Comparison of ENCODE assay signal across 10 mouse cellular contexts in the genomic region with DNA sequence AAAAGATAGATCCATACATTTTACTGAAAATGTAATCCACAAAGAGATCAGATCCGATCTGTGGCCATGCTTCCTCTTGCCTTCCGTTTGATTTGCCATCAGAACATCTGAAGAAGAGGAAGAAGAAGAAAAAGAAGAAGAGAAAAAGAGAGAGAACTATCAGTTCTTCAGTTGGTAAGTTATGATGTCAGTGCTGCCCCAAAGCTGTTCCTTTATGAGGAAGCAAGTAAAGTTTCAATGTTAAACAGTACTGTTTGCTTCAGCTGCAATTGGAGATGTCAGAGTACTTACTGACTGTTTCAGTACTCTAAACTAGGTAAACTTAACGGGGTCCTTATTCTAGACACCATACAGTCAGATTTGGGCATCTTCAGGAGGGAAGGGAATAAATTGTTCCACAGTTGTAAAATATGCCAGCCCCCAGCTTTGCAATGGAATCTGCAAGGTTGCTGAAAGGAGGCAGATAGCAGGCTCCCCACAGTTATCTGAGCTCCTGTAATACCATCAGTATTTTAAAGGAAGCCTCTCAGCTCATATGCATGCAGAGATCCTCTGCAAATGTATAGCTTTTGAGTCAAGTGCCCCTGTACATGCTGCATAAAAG. TPM values are rescaled to one million over a fixed set of nuclear protein-coding genes. Genes with fewer than 3 reads are reported as not detected.
DNase-seq lines count a peak whose midpoint lies in the region; ATAC-seq lines count a peak whose summit lies in the region.
"Had no signal": no experiment of that assay in that cellular context is flagged by ENCODE, and none has a peak within 500 bp of the region (broad histone marks: within the 10 kb centered on the region; RNA-seq: fewer than 3 reads in every experiment).

No protein-coding gene starts in this region.

- H3K9me3 ChIP-seq in hindbrain, embryonic 16.5 days (ENCODE audit: control insufficient read depth, low read length) = no peaks in the 10 kb centered on the region

- H3K4me1 ChIP-seq in hindbrain, embryonic 16.5 days (ENCODE audit: control insufficient read depth, insufficient read depth, low read depth, low read length) = peaks cover 9% of the 10 kb centered on the region

- peak overlapping the region; percentile 84 for H3K4me2 ChIP-seq in hindbrain, embryonic 16.5 days (ENCODE audit: low read length)

- no peaks in the 10 kb centered on the region for H3K36me3 ChIP-seq in hindbrain, embryonic 16.5 days (ENCODE audit: control insufficient read depth, insufficient read depth, low read length)

- no peaks in the 10 kb centered on the region for H3K27me3 ChIP-seq in hindbrain, embryonic 16.5 days (replicated peaks; ENCODE audit: control insufficient read depth, insufficient read depth, low read length)

- peak overlapping the region; percentile 96 for H3K9ac ChIP-seq in hindbrain, embryonic 16.5 days (ENCODE audit: low read depth, low read length)

- H3K27ac ChIP-seq in hindbrain, embryonic 16.5 days (ENCODE audit: low read depth, low read length) = peak overlapping the region; percentile 99

- DNase-seq in frontal cortex, postnatal 25 days (ENCODE audit: low spot score in 2 of 2) = no peak
- peak; percentile 8 for DNase-seq in right cerebral cortex, adult 18-20 months
- no peak for DNase-seq in right cerebral cortex, postnatal 14 days
- peak; percentile 11 for DNase-seq in retina, postnatal 1 day
- no peak for DNase-seq in urinary bladder, postnatal 25 days (ENCODE audit: low spot score)
- DNase-seq in kidney, adult 18-20 months = no peak
- DNase-seq: kidney, adult 2 months; lung, adult 2 months had no signal

- H3K4me3 ChIP-seq in hindbrain, embryonic 16.5 days (ENCODE audit: low read length) = peak overlapping the region; percentile 69

- ATAC-seq in frontal cortex, adult (ENCODE audit: low TSS enrichment) = 0 out of 2 replicates have a peak, but pooled peaks have one; percentile 7
- no peak for ATAC-seq in hindbrain, embryonic 16.5 days

- 56% methylated on average over 3 of the region's 3 CpGs for WGBS in hindbrain, embryonic 16.5 days

RNA-seq across cellular contexts. Expression of gene Gpr85, which starts 2.7 kb away (rescaled TPM):
- 95.1 and 99.5 TPM in 2 replicates for polyA plus RNA-seq in hindbrain, embryonic 16.5 days (2015; fragmentation: Nextera tagmentation; extraction: Ambion mirVana)

RNA-seq across cellular contexts. Expression of gene 2610001J05Rik, which starts 34.2 kb away (rescaled TPM):
- polyA plus RNA-seq in hindbrain, embryonic 16.5 days (2015; fragmentation: Nextera tagmentation; extraction: Ambion mirVana) = 103 and 107 TPM in 2 replicates

Comparison
In these comparisons a context has a peak if more than half of its experiments do, and no peak if none do; other contexts are left out.
1. DNase-seq: peak in right cerebral cortex, adult 18-20 months (single experiment) and retina, postnatal 1 day (single experiment); none in frontal cortex, postnatal 25 days (0 of 2), right cerebral cortex, postnatal 14 days (single experiment), urinary bladder, postnatal 25 days (single experiment) and kidney, adult 18-20 months (single experiment).